Mouse (Mus musculus) forebrain, embryonic 11.5 days (tissue): Measurements from ENCODE around the gene Layn. TPM values are rescaled to one million over a fixed set of nuclear protein-coding genes. Genes with fewer than 3 reads are reported as not detected.
A peak's percentile ranks its signal among the peaks of the same experiment; 100 is the strongest.

Experiments
- ATAC-seq: fragments of 200-750 bp; cut with Nextera tagmentation; replicated peaks from 2 replicates; pipeline ENCODE4 v1.8.0; 2017; ENCODE audit warnings: moderate TSS enrichment; ENCODE audit not compliant: low FRiP score
- DNase-seq: peaks from one replicate; pipeline ENCODE4 v3.0.0-alpha.2; 2017; ENCODE audit warnings: low spot score
- H3K27ac ChIP-seq: fragments of 300-500 bp; sonication (generic); 2 replicates; pipeline ENCODE4 v1.5.1; 2014; ENCODE audit warnings: low read depth, low read length
- H3K27me3 ChIP-seq: fragments of 300-500 bp; sonication (generic); 2 replicates; pipeline ENCODE4 v1.6.1; 2014; ENCODE audit warnings: mild to moderate bottlenecking, low read length, mixed read lengths; ENCODE audit not compliant: control insufficient read depth, insufficient read depth
- H3K36me3 ChIP-seq: fragments of 300-500 bp; sonication (generic); 2 replicates; pipeline ENCODE4 v1.6.1; 2014; ENCODE audit warnings: mild to moderate bottlenecking, low read length, moderate library complexity, mixed read lengths; ENCODE audit not compliant: control insufficient read depth, insufficient read depth
- H3K4me1 ChIP-seq: fragments of 300-500 bp; sonication (generic); replicated peaks from 2 replicates; pipeline ENCODE4 v1.6.1; 2014; ENCODE audit warnings: low read length, mixed read lengths; ENCODE audit not compliant: control insufficient read depth, insufficient read depth
- H3K4me2 ChIP-seq: fragments of 300-500 bp; sonication (generic); 2 replicates; pipeline ENCODE4 v1.6.1; 2014; ENCODE audit warnings: low read depth, mild to moderate bottlenecking, low read length, moderate library complexity, mixed read lengths; ENCODE audit not compliant: severe bottlenecking
- H3K4me3 ChIP-seq: fragments of 300-500 bp; sonication (generic); 2 replicates; pipeline ENCODE4 v1.5.1; 2014; ENCODE audit warnings: low read depth, low read length
- H3K9ac ChIP-seq: fragments of 300-500 bp; sonication (generic); 2 replicates; pipeline ENCODE4 v1.6.1; 2014; ENCODE audit warnings: low read length
- H3K9me3 ChIP-seq: fragments of 300-500 bp; sonication (generic); 2 replicates; pipeline ENCODE4 v1.6.1; 2016; ENCODE audit warnings: low read length, mixed read lengths; ENCODE audit not compliant: control insufficient read depth
- WGBS: fragments of 180-500 bp; shearing (Covaris S2); extraction: QIAGEN DNeasy Blood & Tissue Kit; methylation state at CpG from one replicate; pipeline ENCODE4 v1.1.7; 2014; 5-methylcytosine and 5-hydroxymethylcytosine counted together
- polyA plus RNA-seq: library from polyadenylated mRNA; unstranded; fragments of >200 nt; fragmentation: Nextera tagmentation; extraction: Ambion mirVana; gene quantifications from 2 replicates; pipeline ENCODE4 v1.2.1, GENCODE M21; 2014

Layn gene
- polyA plus RNA-seq, 1 experiment from 2014 or later: 1.7 TPM

GRCm38 (mm10) chr9:51081614-51082013 lies 4.7 kb upstream of the Layn start:
- Histone ChIP-seq H3K9me3 (no peaks in the 10 kb centered on the region), H3K4me3 (no peak overlapping the region)

DNA sequence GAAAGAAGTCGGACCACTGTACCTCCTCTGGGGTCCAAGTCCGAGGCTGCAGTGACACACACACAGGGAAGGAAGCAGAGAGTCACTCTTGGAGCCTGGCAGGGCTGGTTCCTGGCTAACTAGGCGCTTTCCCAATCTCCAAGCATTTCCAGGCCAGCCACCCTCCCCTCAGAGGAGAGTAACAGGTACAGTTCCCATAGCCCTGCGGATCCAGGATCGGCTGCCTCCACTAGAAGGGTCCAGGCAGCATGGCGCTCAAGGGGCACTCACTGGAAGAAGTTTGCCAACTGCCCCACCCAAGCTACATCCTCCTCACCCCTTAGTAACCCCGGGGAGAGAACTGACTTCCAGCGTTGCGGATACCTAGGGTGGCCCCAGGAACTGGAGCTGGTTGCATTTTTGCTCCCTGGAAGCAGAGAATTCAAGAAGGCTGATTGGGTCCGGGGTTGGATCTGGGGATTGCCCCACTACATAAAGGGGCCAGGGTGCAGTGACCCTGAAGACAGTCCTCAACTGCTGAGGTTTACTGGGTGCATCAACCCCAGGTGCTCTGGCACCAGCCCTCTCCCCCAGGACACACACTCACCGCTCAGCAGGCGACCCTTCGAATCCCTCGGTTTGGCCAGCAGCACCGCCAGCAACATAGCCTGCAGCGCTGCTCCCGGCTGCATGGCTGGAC lies 455 bp downstream of the Layn start:
- Histone ChIP-seq H3K4me2 (peak overlapping the region; percentile 73), H3K4me1 (peaks cover 6% of the 10 kb centered on the region; the same call in 1 of the 2 replicates), H3K9ac (peak overlapping the region; percentile 39), H3K4me3 (peak overlapping the region; percentile 31), H3K9me3 (no peaks in the 10 kb centered on the region), H3K27ac (no peak overlapping the region), H3K27me3 (peaks cover 3% of the 10 kb centered on the region; the same call in 1 of the 2 replicates), H3K36me3 (no peaks in the 10 kb centered on the region)
- peak; percentile 51; the same call in 1 of the 2 replicates for ATAC-seq
- DNase-seq: peak; percentile 58
- under 1% methylated on average over 17 of the region's 17 CpGs for WGBS

More at GRCm38 (mm10) chr9:51081614-51082013, 4.7 kb upstream of the Layn start:
- no peaks in the 10 kb centered on the region for H3K36me3 ChIP-seq
- H3K27me3 ChIP-seq: no peaks in the 10 kb centered on the region
- H3K9ac ChIP-seq: no peak overlapping the region
- H3K27ac ChIP-seq: no peak overlapping the region
- ATAC-seq (no peak), DNase-seq (no peak)
- peaks cover 2% of the 10 kb centered on the region; the same call in 1 of the 2 replicates for H3K4me1 ChIP-seq
- 83% methylated on average over 5 of the region's 5 CpGs for whole genome bisulfite sequencing
- H3K4me2 ChIP-seq: no peak overlapping the region

GRCm38 (mm10) chr9:51075780-51076179 lies 1.1 kb downstream of the Layn start:
- no peak for ATAC-seq
- WGBS: 30% methylated on average over 3 of the region's 3 CpGs
- H3K9me3 ChIP-seq: no peaks in the 10 kb centered on the region
- no peak overlapping the region for H3K27ac ChIP-seq
- no peaks in the 10 kb centered on the region for H3K36me3 ChIP-seq
- peaks cover 6% of the 10 kb centered on the region; the same call in 1 of the 2 replicates for H3K4me1 ChIP-seq
- H3K4me3 ChIP-seq: peak overlapping the region; percentile 31; the same call in 1 of the 2 replicates
- H3K9ac ChIP-seq: peak overlapping the region; percentile 27; the same call in 1 of the 2 replicates
- peak overlapping the region; percentile 73 for H3K4me2 ChIP-seq
- H3K27me3 ChIP-seq: peaks cover 3% of the 10 kb centered on the region; the same call in 1 of the 2 replicates
- DNase-seq: no peak

GRCm38 (mm10) chr9:51070801-51071200 lies 6.1 kb downstream of the Layn start:
- Histone ChIP-seq H3K4me3 (no peak overlapping the region), H3K4me1 (no peaks in the 10 kb centered on the region), H3K4me2 (no peak overlapping the region), H3K27me3 (peaks cover 3% of the 10 kb centered on the region; the same call in 1 of the 2 replicates), H3K36me3 (no peaks in the 10 kb centered on the region), H3K9me3 (no peaks in the 10 kb centered on the region), H3K27ac (no peak overlapping the region), H3K9ac (no peak overlapping the region)
- WGBS: 87% methylated on average over 4 of the region's 4 CpGs
- no peak for ATAC-seq
- DNase-seq: no peak

DNA sequence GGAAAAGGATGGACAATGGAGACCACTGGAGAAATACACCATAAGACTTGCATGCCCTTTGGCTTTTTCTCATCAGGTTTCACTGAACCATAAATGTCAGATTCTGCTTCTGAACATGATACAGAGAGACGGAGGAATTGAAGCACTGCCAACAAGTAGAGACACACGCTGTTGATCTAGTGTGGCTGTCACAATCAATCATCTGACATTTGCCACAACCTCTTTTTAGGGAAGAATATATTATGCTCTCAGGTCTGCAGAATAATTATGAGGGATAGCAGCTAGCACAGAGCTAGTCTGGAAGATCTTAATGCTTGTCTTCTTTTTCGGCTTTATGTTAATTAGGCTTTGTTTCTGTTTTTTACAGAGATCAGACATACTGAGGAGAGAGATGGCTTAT lies 8.7 kb downstream of the Layn start:
- Histone ChIP-seq H3K36me3 (no peaks in the 10 kb centered on the region), H3K4me2 (no peak overlapping the region), H3K27ac (no peak overlapping the region), H3K9ac (no peak overlapping the region), H3K4me3 (no peak overlapping the region), H3K27me3 (no peaks in the 10 kb centered on the region), H3K4me1 (no peaks in the 10 kb centered on the region), H3K9me3 (no peaks in the 10 kb centered on the region)
- DNase-seq (no peak), ATAC-seq (no peak)
- WGBS: 90% methylated on average over 3 of the region's 3 CpGs

DNA sequence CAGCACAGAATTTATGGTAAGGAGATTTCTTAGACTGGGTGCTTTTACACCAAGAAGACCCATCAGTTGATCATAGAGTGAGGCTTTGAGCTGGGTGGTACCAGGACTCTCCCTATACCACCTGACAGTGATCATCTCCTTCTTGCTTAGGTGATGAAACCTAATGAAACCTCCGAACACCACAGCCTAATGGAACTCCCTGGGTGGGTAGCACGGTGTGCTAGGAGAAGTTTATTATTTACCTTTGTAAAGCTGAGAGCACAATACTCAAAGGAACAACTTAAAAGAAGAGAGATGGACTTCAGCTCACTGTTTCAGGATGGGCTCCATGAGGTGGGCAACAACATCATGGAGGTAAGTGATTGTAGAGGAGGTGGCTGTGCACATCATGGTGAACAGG lies 16.3 kb downstream of the Layn start, which contains the start of gene Btg4:
Gene Btg4 (plus strand): TSS at position 301 of the 400 bp plus-strand sequence.
- Histone ChIP-seq H3K9me3 (no peaks in the 10 kb centered on the region), H3K4me2 (no peak within 1 kb of the TSS), H3K9ac (no peak within 1 kb of the TSS), H3K27me3 (no peaks in the 10 kb centered on the region), H3K4me3 (no peak within 1 kb of the TSS), H3K27ac (no peak within 1 kb of the TSS), H3K36me3 (no peaks in the 10 kb centered on the region), H3K4me1 (no peaks in the 10 kb centered on the region)
- 89% methylated on average over 2 of the region's 2 CpGs for WGBS
- ATAC-seq: no peak
- no peak for DNase-seq

GRCm38 (mm10) chr9:51058951-51059521 lies 17.9 kb downstream of the Layn start:
- H3K9ac ChIP-seq: no peak overlapping the region
- no peak overlapping the region for H3K4me3 ChIP-seq
- H3K4me2 ChIP-seq: no peak overlapping the region
- DNase-seq (no peak), ATAC-seq (no peak)
- WGBS: 87% methylated on average over 4 of the region's 4 CpGs
- no peaks in the 10 kb centered on the region for H3K27me3 ChIP-seq
- no peaks in the 10 kb centered on the region for H3K4me1 ChIP-seq
- H3K36me3 ChIP-seq: no peaks in the 10 kb centered on the region
- no peak overlapping the region for H3K27ac ChIP-seq
- no peaks in the 10 kb centered on the region for H3K9me3 ChIP-seq

DNA sequence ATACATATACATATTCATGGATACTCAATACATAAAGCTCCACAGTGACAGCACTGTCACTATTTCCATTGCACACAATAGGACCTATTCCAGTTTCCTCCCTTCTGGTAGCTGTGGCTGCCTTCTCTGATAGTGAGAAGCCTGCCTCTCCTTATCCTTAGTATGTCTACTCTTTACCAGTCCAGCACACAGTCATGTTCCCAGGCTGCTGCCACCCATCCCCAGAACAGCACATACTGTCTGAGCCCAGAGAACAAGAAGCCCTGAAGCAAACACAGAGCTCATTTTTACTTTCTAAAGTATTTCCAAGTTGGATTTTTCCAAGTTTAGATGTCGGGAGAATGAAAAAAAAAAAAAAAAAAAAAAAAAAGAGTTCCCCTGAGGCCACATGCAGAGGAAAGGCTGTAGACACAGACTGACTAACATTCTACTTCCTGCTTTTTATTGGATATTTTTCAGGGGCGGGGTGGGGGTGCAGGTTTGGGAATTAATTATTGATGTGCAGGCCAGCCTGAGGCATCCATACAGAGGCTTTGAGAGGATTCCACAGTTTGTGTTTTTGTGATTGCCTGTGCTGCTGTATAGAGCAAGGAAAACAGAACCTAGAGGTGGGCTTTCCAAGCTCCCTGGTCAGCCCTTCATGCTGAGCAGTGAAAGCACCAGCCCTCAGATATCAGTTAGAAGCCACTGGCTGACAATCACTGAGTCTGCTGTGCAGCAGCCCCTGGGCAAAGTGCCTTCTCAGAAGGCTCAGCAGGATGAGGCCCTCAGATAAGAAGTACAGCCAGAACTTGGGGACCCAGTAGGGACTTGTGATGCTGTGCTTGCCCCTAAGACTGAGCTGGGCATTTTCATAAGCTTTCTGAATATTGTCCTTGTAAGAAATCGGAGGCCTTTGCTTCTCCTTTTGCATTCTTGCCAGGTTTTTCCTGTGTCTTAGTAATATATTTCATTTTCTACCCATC lies 20.3 kb downstream of the Layn start:
- ATAC-seq (no peak), DNase-seq (no peak)
- Histone ChIP-seq H3K9ac (no peak overlapping the region), H3K4me1 (no peaks in the 10 kb centered on the region), H3K4me2 (no peak overlapping the region), H3K9me3 (no peaks in the 10 kb centered on the region), H3K4me3 (no peak overlapping the region), H3K36me3 (no peaks in the 10 kb centered on the region), H3K27ac (no peak overlapping the region), H3K27me3 (no peaks in the 10 kb centered on the region)
- WGBS: 76% methylated on average over 3 of the region's 3 CpGs
